Mouse (Mus musculus) testis, adult 2 months (tissue): ENCODE measurements at regions not wholly inside any gene's neighbourhood (a gene's known extent, or its start where the extent isn't known, plus 50 kb on each side); places are given as distances from the start of the nearest gene placed in this dataset.

Experiments
- H3K27ac ChIP-seq: fragments of 200-500 bp; 2 replicates; pipeline ENCODE4 v1.5.1; 2012; ENCODE audit warnings: low read depth, low read length; ENCODE audit not compliant: control insufficient read depth, insufficient read depth
- H3K27me3 ChIP-seq: fragments of 200-500 bp; 2 replicates; pipeline ENCODE4 v1.6.1; 2012; ENCODE audit warnings: mild to moderate bottlenecking, low read length, moderate library complexity; ENCODE audit not compliant: control insufficient read depth, insufficient read depth
- H3K36me3 ChIP-seq: fragments of 200-500 bp; 2 replicates; pipeline ENCODE4 v1.6.1; 2012; ENCODE audit warnings: mild to moderate bottlenecking, low read length; ENCODE audit not compliant: control insufficient read depth, insufficient read depth
- H3K4me1 ChIP-seq: fragments of 200-500 bp; 2 replicates; pipeline ENCODE4 v1.6.1; 2012; ENCODE audit warnings: low read length; ENCODE audit not compliant: control insufficient read depth, insufficient read depth
- H3K4me3 ChIP-seq: fragments of 200-500 bp; 2 replicates; pipeline ENCODE4 v1.5.1; 2012; ENCODE audit warnings: low read depth, mild to moderate bottlenecking, low read length, moderate library complexity, mixed read lengths; ENCODE audit not compliant: control insufficient read depth
- CTCF ChIP-seq: fragments of 200-500 bp; IDR thresholded peaks from 2 replicates; pipeline ENCODE4 v1.5.1; 2012; ENCODE audit warnings: low read depth, mild to moderate bottlenecking, inconsistent platforms, low read length, moderate library complexity; ENCODE audit not compliant: control insufficient read depth, insufficient read depth, insufficient replicate concordance
- POLR2A ChIP-seq: fragments of 200-500 bp; IDR thresholded peaks from 2 replicates; pipeline ENCODE4 v1.6.1; 2012; ENCODE audit warnings: low read depth, mild to moderate bottlenecking, inconsistent platforms, low read length, moderate library complexity; ENCODE audit not compliant: control insufficient read depth

GRCm38 (mm10) chr7:71289702-71290101 lies 61.6 kb downstream of the Gm10295 start:
- no peaks in the 10 kb centered on the region for H3K4me1 ChIP-seq
- H3K27me3 ChIP-seq = no peaks in the 10 kb centered on the region
- no peak overlapping the region for H3K27ac ChIP-seq
- H3K36me3 ChIP-seq = no peaks in the 10 kb centered on the region
- no peak overlapping the region for H3K4me3 ChIP-seq
- TF ChIP-seq POLR2A (no peak), CTCF (no peak)

- Histone ChIP-seq H3K27me3 (no peaks in the 10 kb centered on the region), H3K36me3 (no peaks in the 10 kb centered on the region), H3K27ac (no peak overlapping the region), H3K4me1 (no peaks in the 10 kb centered on the region), H3K4me3 (no peak overlapping the region)
- TF ChIP-seq POLR2A (no peak), CTCF (no peak)
Observed at GRCm38 (mm10) chr7:71289266-71289665, 62.0 kb downstream of the Gm10295 start.

DNA sequence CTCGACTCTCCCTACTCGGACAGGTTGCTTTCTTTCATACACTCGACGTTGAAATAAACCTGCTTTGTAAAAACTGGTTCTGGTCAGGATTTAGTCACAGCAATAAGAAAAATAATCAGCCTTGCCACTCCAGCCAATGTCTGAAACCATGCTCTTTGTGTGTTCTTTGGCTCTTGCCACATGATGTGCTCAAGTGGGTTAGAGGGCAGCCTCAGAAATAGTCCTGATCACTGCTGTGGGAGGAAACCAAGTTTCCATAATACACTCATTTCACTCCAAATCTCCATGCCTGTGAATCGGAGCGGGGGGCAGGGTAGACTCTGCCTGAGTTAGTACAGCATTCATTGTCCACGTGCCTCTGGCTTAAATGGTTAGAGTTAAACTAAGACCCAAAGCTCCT lies 63.8 kb downstream of the Gm10295 start:
- H3K4me3 ChIP-seq = no peak overlapping the region
- H3K27me3 ChIP-seq = no peaks in the 10 kb centered on the region
- H3K27ac ChIP-seq = no peak overlapping the region
- TF ChIP-seq POLR2A (no peak), CTCF (no peak)
- no peaks in the 10 kb centered on the region for H3K4me1 ChIP-seq
- H3K36me3 ChIP-seq = no peaks in the 10 kb centered on the region

- Histone ChIP-seq H3K36me3 (no peaks in the 10 kb centered on the region), H3K4me1 (no peaks in the 10 kb centered on the region), H3K4me3 (no peak overlapping the region), H3K27me3 (no peaks in the 10 kb centered on the region), H3K27ac (no peak overlapping the region)
- TF ChIP-seq CTCF = no peak
- no peak for TF ChIP-seq POLR2A
Observed at GRCm38 (mm10) chr7:71284246-71284645, 67.0 kb downstream of the Gm10295 start.

DNA sequence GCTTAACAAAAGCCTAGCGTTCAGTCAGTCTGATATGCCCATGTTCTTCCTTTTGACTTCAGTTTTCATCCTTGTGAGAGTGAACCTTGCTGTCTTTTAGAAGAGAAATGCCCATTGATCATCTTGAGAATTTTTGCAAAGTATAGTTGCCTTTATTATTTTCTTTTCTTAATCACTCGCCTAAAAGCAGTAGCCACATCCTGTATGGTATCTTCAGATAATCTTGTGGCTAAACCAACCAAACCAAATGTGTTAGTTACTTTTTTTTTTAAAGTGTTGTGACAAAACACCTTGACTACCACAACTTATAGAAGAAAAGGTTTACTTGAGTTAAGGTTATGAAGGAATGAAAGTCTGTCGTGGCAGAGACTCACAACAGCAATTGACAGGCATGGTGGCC lies 67.9 kb downstream of the Gm10295 start:
- Histone ChIP-seq H3K36me3 (no peaks in the 10 kb centered on the region), H3K27ac (no peak overlapping the region), H3K27me3 (no peaks in the 10 kb centered on the region), H3K4me3 (no peak overlapping the region), H3K4me1 (no peaks in the 10 kb centered on the region)
- no peak for TF ChIP-seq POLR2A
- no peak for TF ChIP-seq CTCF

DNA sequence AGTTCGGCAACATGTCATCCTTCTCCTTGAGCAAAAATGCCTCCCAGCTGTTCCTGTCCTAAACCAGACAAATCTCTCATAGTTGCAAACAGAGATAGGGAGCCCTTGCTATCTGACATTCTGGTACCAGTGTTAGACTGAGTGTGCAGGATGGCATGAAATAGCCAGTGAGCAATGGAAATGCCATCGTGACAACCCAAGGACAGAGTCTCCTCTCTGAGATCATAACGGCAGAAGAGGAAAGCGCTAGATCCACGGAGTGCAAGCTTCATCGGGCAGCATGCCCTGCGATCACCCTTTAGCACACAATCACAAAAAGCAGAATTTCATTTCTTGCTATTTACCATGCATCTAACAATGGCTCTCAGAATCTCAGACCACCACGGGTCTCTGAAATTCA lies 85.2 kb downstream of the Gm10295 start:
- Histone ChIP-seq H3K27me3 (no peaks in the 10 kb centered on the region), H3K36me3 (no peaks in the 10 kb centered on the region), H3K4me3 (no peak overlapping the region), H3K4me1 (no peaks in the 10 kb centered on the region), H3K27ac (no peak overlapping the region)
- no peak for TF ChIP-seq CTCF

DNA sequence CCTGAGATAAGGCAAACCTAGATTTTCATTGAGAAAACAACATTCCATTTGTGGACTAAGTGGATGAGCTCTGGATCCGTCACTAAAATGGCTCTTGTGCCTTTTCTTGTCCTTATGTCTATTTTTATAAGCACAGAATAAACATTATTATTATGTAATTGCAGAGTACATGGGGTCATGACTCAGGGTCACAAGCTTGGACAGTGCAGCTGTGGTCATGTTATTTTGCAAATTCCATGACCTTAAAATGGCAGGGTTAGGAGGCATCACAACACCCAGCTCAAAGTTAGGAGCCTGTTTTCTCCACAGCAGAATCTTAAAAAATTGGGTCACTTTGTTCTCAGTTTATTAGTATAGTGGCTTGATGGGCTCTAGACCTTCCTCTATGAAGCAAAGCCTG lies 87.2 kb downstream of the Gm10295 start:
- Histone ChIP-seq H3K27ac (no peak overlapping the region), H3K4me1 (no peaks in the 10 kb centered on the region), H3K36me3 (no peaks in the 10 kb centered on the region), H3K4me3 (no peak overlapping the region), H3K27me3 (no peaks in the 10 kb centered on the region)
- TF ChIP-seq POLR2A = no peak
- TF ChIP-seq CTCF = no peak

DNA sequence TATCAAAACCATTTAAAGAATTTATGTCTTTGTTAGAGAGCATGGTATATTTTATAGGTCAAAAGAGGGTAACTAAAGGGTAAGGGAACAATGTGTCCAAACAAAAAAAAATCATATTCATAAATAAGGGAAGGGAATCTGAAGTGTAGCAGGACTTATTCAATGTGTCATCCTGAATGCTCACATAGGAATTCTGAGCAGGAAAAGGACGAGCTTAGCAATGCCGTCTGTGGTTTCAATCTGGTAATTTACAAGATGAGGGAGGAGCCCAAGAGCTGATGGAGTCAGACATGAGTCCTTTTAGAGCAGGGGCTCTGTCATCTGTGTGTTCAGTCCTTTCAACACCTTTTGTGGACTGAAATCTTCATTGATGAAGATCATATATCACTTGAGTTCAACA lies 101.6 kb downstream of the Gm10295 start:
- Histone ChIP-seq H3K4me3 (no peak overlapping the region), H3K27ac (no peak overlapping the region), H3K27me3 (no peaks in the 10 kb centered on the region), H3K36me3 (no peaks in the 10 kb centered on the region), H3K4me1 (no peaks in the 10 kb centered on the region)
- TF ChIP-seq POLR2A (no peak), CTCF (no peak)
